Mouse (Mus musculus) spleen, postnatal 14 days (tissue): Measurements from ENCODE around the gene Gpr75.

Source experiments
- DNase-seq, 2 experiments: peaks; one replicate each; pipeline ENCODE4 v3.0.0; 2021 to 2022; ENCODE audit warnings: low spot score in 2 of 2

Gpr75 gene

GRCm38 (mm10) chr11:30885171-30885871 lies at the start of gene Gpr75, which contains the start of gene Asb3:
Gene Gpr75 (plus strand): TSS chr11:30885358.
Gene Asb3 (plus strand): TSS chr11:30885416.
- DNase-seq, result no peak

- DNase-seq, result no peak
Observed at GRCm38 (mm10) chr11:30838793-30839192, 46.4 kb upstream of the Gpr75 start.

- no peak for DNase-seq
Observed at GRCm38 (mm10) chr11:30844355-30844754, 40.8 kb upstream of the Gpr75 start.

- no peak for DNase-seq
Observed at GRCm38 (mm10) chr11:30872425-30872824, 12.7 kb upstream of the Gpr75 start.

- no peak for DNase-seq
Observed at GRCm38 (mm10) chr11:30888153-30888552, 3.0 kb downstream of the Gpr75 start.

- no peak for DNase-seq
Observed at GRCm38 (mm10) chr11:30896201-30896600, 11.0 kb downstream of the Gpr75 start.

GRCm38 (mm10) chr11:30899312-30899711 lies 14.2 kb downstream of the Gpr75 start:
- DNase-seq, result no peak

GRCm38 (mm10) chr11:30912311-30912710 lies 27.2 kb downstream of the Gpr75 start:
- DNase-seq, result no peak

GRCm38 (mm10) chr11:30920641-30921040 lies 35.5 kb downstream of the Gpr75 start:
- DNase-seq, result no peak

- DNase-seq, result no peak
Observed at GRCm38 (mm10) chr11:30923283-30923682, 38.1 kb downstream of the Gpr75 start.

GRCm38 (mm10) chr11:30928079-30928478 lies 42.9 kb downstream of the Gpr75 start:
- no peak for DNase-seq

- DNase-seq, result no peak
Observed at GRCm38 (mm10) chr11:30928498-30928897, 43.3 kb downstream of the Gpr75 start.
